Mouse (Mus musculus): ENCODE measurements around the gene Nuak2.
"Not testable (repeated sequence)": the region's sequence is repeated elsewhere in the genome, so short reads cannot be mapped to it uniquely, and the experiment has no call there.

Nuak2 gene

DNA sequence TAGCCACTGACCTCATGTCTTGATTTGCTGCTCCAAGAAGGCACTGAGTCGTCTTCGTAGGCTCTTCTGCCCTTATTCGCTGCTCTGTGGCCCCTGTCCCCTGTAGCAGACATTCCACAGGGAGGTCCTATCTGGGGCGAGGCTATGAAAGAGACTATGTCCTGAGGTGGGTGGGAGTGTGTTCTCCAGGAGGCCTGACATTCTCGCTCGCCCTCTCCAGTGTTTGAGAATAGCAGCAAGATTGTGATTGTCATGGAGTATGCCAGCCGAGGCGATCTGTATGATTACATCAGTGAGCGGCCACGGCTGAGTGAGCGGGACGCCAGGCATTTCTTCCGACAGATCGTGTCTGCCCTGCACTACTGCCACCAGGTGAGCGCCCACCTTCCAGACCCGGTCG, 11.6 kb downstream of the Nuak2 start:
- no peak for DNase-seq (ENCODE audit: low spot score)

DNA sequence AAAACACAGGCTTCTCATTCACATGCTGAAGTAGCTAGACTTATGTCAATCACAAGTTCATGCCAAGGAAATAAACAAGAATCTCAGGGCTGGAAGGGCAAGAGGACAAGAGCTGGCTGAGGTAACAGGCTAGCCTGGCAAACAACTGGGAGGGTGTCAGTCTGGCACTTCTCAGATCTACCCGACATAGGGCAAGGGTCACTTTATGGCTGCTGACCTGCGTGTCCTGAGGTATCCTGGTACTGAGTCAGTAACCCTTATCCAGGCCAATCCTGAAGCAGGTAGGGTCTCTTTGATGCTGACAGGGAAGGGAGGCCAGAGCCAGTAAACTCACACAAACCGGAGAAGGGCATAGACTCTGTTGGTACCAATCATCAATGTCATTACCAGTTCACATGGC, 12.6 kb downstream of the Nuak2 start:
- DNase-seq (ENCODE audit: low spot score), result no peak

GRCm38 (mm10) chr1:132329656-132330055, 13.7 kb downstream of the Nuak2 start:
- no peak for DNase-seq (ENCODE audit: low spot score)

DNA sequence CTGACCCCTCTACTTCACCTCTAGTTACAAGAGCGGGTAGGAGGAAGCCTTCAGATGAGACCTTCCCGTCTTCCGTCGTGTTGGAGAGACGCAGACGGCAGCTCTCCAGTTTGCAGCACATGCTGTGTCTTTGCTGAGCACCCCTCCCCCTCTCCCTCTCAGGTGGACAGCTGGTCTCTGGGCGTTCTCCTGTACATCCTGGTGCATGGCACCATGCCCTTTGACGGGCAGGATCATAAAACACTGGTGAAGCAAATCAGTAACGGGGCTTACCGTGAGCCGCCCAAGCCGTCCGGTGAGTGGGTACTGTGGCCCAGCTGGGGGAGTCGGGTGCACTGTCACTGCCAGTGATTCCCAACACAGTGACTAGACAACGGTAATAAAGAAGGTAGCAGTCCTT, 14.5 kb downstream of the Nuak2 start:
- no peak for DNase-seq (ENCODE audit: low spot score)

DNA sequence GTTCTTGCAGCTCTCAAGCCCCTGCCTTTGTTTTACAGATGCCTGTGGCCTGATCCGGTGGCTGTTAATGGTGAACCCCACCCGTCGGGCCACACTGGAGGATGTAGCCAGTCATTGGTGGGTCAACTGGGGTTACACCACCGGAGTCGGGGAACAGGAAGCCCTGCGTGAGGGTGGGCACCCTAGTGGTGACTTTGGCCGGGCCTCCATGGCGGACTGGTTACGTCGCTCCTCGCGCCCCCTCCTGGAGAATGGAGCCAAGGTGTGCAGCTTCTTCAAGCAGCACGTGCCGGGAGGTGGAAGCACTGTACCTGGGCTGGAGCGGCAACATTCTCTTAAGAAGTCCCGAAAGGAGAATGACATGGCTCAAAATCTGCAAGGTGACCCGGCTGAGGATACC, 15.4 kb downstream of the Nuak2 start:
- no peak for DNase-seq (ENCODE audit: low spot score)

DNA sequence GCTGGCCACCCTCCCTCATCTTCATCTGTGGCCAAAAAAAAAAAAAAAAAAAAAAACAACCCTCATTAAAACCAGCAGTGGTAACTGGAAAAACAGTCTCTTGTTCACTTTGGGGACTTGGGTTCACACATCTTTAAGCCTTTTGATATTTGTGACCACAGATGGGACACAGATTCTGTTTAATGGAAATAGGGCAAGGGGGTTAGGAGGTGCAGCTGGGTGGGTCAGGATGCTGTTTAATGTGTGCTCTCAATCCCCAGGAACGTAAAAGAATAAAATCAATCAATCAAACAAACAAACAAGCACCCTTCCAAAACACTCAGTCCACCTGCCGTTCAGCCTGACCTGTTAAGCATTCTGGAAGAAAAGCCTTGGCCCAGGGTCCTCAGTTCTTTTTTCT, 17.3 kb downstream of the Nuak2 start:
- DNase-seq (ENCODE audit: low spot score), result no peak

- DNase-seq (ENCODE audit: low spot score), result no peak
Observed at GRCm38 (mm10) chr1:132333675-132334141, 17.8 kb downstream of the Nuak2 start.

GRCm38 (mm10) chr1:132334178-132334801, 18.4 kb downstream of the Nuak2 start:
- DNase-seq (ENCODE audit: low spot score), result no peak

GRCm38 (mm10) chr1:132335378-132335965, 19.5 kb downstream of the Nuak2 start:
- no peak for DNase-seq (ENCODE audit: low spot score)

- DNase-seq (ENCODE audit: low spot score), result no peak
Observed at GRCm38 (mm10) chr1:132336921-132337320, 21.0 kb downstream of the Nuak2 start.

- DNase-seq (ENCODE audit: low spot score), result no peak
Observed at GRCm38 (mm10) chr1:132338027-132338660, 22.2 kb downstream of the Nuak2 start.

- peak; percentile 87 for DNase-seq (ENCODE audit: low spot score)
Observed at GRCm38 (mm10) chr1:132341731-132342501, 26.0 kb downstream of the Nuak2 start.

DNA sequence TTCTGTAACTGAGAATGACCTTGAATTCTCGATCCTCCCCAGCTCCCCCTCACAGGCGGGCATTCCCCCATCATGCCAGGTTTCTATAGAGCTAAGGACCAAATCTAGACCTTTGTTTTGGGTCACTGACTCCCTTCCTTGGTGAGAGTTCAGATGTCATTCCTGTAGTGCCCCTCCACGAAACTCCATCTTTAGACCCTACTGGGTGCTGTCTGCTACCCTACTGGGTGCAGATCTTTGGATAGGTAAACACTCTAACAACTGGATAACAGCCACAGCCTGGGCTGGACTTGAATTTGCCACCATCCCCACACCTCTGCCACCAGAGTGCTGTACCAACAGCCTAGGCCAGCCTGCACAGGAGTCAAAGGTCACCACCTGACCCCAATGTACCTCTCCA, 26.6 kb downstream of the Nuak2 start:
- no peak for DNase-seq (ENCODE audit: low spot score)

DNA sequence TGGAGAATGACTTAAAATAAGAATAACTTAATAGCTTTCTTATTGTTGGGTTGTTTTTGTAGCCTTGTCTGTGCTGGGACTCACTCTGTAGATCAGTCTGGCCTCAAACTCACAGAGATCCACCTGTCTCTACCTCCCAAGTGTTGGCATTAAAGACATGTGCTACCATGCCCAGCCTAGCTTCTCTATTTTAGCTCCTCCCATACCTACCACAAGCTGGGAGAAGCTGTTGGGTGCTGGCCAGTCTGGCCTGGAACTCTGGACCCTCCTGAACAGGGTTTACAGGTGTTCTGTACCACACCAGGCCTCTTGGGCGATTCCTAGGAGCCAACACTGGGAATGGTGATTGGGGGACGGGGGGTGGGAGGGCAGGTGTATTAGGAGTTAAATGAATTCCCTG, 27.3 kb downstream of the Nuak2 start:
- no peak for DNase-seq (ENCODE audit: low spot score)

- no peak for DNase-seq (ENCODE audit: low spot score)
Observed at GRCm38 (mm10) chr1:132343656-132344055, 27.7 kb downstream of the Nuak2 start.

GRCm38 (mm10) chr1:132345514-132345913, 29.6 kb downstream of the Nuak2 start:
- DNase-seq (ENCODE audit: low spot score), result no peak

DNA sequence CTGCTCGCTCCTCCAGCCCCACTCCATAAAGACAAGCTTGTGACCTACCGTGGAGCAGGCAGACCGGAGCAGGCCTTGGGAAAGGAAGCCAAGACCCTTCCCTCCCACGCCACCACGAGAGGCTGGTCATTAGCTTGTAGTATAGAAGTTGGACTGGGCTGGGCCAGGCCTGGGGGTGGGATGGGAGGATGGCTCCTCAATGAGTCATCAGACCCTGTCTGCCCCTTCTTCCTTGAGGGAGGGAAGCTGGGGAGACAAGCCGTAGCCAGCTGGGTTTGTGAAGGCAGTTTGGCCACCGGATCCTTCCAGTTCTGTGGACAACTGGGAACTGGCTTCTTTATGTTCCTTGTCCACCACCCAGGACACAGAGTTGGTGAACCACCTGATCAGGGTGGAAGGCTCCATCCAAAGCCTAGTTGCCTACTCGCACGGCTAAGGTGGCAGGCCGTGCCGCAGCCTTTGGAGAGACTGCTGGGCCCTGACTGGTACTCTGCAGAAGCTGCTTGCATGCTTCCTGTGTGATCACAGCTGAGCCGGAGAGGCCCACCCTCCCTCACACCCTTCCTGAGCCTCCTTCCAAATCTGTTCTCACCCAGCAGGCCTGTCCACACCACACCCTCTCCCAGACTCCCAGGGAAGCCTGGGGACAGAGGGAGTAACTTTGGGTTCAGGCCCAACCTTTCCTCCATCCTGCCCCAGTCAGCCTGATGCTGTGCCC, 30.4 kb downstream of the Nuak2 start:
- no peak for DNase-seq (ENCODE audit: low spot score)

DNA sequence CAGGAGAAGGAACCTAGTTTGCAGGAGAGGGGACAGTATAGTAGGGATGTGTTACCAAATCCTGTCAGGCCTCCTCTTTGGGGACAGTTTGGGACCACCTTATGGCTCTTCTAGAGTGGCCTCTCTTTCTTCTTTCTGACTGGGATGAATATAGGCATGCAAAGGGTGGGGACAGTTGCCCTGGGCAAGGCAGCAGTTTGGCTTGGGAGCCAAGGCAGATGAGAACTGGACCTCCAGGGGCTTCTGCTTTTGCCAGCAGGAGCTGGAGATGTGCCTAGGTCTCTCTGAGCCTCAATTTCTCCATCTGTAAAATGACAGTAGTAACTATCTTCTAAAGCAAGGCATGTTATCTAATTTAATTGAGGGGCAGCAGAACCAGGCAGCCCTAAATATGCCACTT, 31.0 kb downstream of the Nuak2 start:
- no peak for DNase-seq (ENCODE audit: low spot score)

- DNase-seq (ENCODE audit: low spot score), result no peak
Observed at GRCm38 (mm10) chr1:132348401-132348800, 32.5 kb downstream of the Nuak2 start.

- not testable (repeated sequence) for DNase-seq (ENCODE audit: low spot score)
Observed at GRCm38 (mm10) chr1:132349049-132349448, 33.1 kb downstream of the Nuak2 start.

DNA sequence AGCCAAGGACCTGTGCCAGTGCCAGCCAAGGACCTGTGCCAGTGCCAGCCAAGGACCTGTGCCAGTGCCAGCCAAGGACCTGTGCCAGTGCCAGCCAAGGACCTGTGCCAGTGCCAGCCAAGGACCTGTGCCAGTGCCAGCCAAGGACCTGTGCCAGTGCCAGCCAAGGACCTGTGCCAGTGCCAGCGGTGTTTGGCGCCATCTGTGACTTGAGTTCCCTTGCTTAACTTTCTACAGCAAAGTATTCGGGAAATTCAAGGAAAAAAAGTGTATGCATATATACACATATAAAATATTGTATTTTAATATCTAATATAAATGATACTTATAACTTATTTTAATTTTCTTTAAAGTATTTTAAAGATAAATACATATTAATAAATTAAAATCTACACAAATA, 33.7 kb downstream of the Nuak2 start:
- not testable (repeated sequence) for DNase-seq (ENCODE audit: low spot score)

- no peak for DNase-seq (ENCODE audit: low spot score)
Observed at GRCm38 (mm10) chr1:132351058-132351457, 35.1 kb downstream of the Nuak2 start.
